Mouse (Mus musculus): ENCODE measurements around the gene Aplp2. TPM values are rescaled to one million over a fixed set of nuclear protein-coding genes. Genes with fewer than 3 reads are reported as not detected.

Aplp2 gene
- polyA plus RNA-seq, 1 experiment from 2014 or later, result 525 TPM

DNA sequence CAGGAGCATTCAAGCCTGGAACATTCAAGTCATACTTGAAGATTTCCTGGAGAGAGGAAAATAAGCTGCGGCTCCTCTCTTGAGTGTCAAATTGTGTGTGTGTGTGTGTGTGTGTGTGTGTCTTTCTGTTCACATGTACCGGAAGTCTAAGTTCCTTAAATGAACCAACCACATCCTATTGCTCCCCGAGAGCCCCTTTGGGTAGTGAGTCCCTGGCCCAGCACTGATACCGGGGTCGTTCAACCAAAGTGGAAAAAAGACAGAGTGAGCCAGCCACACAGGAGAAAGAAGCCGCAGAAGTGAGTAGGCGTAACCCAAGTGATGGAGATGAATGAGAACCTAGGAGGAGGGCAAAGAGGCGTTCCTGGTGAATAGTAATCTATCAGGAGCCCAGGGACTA lies 81.7 kb downstream of the Aplp2 start:
- 0 out of 2 replicates have a peak, but pooled peaks cover 3% of the 10 kb centered on the region for H3K4me1 ChIP-seq (ENCODE audit: insufficient read depth, low read depth, low read length)
- H3K9ac ChIP-seq (replicated peaks; ENCODE audit: low read depth), result no peak overlapping the region
- WGBS, result 30% methylated on average over 8 of the region's 8 CpGs
- no peak for ATAC-seq
- H3K4me3 ChIP-seq (ENCODE audit: low read depth, low read length), result peak overlapping the region; percentile 54
- H3K4me2 ChIP-seq (replicated peaks; ENCODE audit: low read depth, low read length), result peak overlapping the region; percentile 83
- no peak overlapping the region for H3K27ac ChIP-seq (ENCODE audit: low read length)
- no peaks in the 10 kb centered on the region for H3K36me3 ChIP-seq (ENCODE audit: insufficient read depth, low read length)
- DNase-seq (ENCODE audit: low spot score), result no peak
- peaks cover 9% of the 10 kb centered on the region; the same call in 1 of the 2 replicates for H3K27me3 ChIP-seq (replicated peaks; ENCODE audit: insufficient read depth, low read length)
- no peaks in the 10 kb centered on the region for H3K9me3 ChIP-seq (ENCODE audit: low read length)
- TF ChIP-seq CTCF (IDR thresholded peaks at IDR 0.05) (no peak), EP300 (IDR thresholded peaks at IDR 0.05) (no peak)

DNA sequence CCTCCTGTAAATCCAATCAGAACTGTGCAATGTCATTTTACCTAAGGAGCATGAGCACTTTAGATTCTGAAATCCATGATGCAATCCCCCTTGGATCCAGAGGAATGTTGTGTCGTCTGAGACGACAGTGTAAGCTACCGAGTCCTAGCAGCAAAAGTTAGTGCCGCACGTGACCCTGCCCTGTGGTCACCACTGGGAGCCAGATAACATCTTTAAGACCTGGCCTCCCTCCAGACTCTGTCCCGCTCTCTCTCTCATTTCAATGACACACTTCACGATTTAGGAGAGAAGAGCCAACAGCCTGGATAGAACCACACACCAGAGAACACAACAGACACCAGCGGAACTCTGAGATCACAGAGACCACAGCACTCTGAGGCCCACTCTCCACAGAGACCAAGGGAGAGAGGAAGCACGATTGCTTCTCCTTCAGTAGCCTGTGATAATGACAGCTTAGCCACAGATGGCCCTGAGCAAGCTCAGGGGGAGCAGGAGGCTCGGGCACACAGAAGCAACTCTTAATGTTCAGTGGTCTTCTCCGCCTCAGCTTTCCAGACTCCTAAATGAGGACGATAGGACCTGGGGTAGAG lies 83.6 kb downstream of the Aplp2 start:
- WGBS, result 48% methylated on average over 12 of the region's 12 CpGs
- Histone ChIP-seq H3K9me3 (ENCODE audit: low read length) (no peaks in the 10 kb centered on the region), H3K4me3 (ENCODE audit: low read depth, low read length) (no peak overlapping the region), H3K4me2 (replicated peaks; ENCODE audit: low read depth, low read length) (no peak overlapping the region), H3K4me1 (ENCODE audit: insufficient read depth, low read depth, low read length) (0 out of 2 replicates have a peak, but pooled peaks cover 3% of the 10 kb centered on the region), H3K36me3 (ENCODE audit: insufficient read depth, low read length) (no peaks in the 10 kb centered on the region), H3K27ac (ENCODE audit: low read length) (no peak overlapping the region), H3K27me3 (replicated peaks; ENCODE audit: insufficient read depth, low read length) (peaks cover 9% of the 10 kb centered on the region; the same call in 1 of the 2 replicates), H3K9ac (replicated peaks; ENCODE audit: low read depth) (no peak overlapping the region)
- DNase-seq (ENCODE audit: low spot score), result peak; percentile 64
- peak; percentile 51 for ATAC-seq
- TF ChIP-seq CTCF (IDR thresholded peaks at IDR 0.05) (no peak), EP300 (IDR thresholded peaks at IDR 0.05) (no peak)

DNA sequence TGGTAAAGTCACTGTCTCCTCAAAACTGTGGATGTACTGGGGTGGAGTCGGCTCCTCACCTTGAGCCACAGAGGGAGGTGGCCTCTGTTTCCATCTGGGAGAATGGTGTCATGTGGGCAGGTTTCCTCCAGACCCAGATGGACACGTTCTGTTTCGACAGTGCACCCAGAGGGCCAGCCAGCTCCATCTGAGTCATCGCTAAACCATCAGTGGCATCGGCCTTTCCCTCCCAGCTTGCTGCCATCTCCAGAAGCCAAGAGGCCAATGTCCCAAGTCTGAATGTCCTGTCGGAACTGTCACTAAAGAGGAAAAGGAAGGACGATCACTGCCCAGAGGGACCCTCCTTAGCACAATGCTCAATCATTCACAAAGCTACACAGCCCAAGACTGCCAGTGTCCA lies 85.5 kb downstream of the Aplp2 start:
- H3K27me3 ChIP-seq (replicated peaks; ENCODE audit: insufficient read depth, low read length), result no peaks in the 10 kb centered on the region
- H3K4me1 ChIP-seq (ENCODE audit: insufficient read depth, low read depth, low read length), result peaks cover 3% of the 10 kb centered on the region; the same call in 1 of the 2 replicates
- no peak overlapping the region for H3K9ac ChIP-seq (replicated peaks; ENCODE audit: low read depth)
- H3K36me3 ChIP-seq (ENCODE audit: insufficient read depth, low read length), result no peaks in the 10 kb centered on the region
- ATAC-seq, result no peak
- no peak overlapping the region for H3K27ac ChIP-seq (ENCODE audit: low read length)
- DNase-seq (ENCODE audit: low spot score), result no peak
- no peak overlapping the region for H3K4me2 ChIP-seq (replicated peaks; ENCODE audit: low read depth, low read length)
- no peak for TF ChIP-seq EP300 (IDR thresholded peaks at IDR 0.05)
- TF ChIP-seq CTCF (IDR thresholded peaks at IDR 0.05), result no peak
- 87% methylated on average over 7 of the region's 7 CpGs for WGBS
- H3K9me3 ChIP-seq (ENCODE audit: low read length), result no peaks in the 10 kb centered on the region
- no peak overlapping the region for H3K4me3 ChIP-seq (ENCODE audit: low read depth, low read length)

DNA sequence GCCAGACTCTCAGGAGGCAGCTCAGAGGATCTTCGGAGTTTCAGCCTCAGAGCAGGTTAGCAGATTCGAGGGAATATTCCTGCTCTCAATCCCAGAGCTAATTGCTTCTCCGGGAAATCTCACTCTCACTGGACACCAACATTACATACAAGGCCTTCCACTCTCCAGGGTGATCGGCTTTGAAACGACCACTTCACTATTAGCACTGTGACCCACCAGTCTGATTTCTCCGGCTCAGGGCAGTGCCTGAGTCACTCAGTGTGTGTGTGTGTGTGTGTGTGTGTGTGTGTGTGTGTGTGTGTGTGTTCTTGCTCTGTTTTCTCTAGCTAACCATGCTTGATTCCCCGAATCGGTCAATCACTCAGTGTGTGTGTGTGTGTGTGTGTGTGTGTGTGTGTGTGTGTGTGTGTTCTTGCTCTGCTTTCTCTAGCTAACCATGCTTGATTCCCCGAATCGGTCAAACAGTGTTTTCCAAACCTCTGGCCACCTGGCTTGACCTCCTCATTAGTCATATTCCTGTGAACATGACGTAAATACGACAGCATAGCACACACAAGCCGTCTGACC lies 89.1 kb downstream of the Aplp2 start:
- H3K27ac ChIP-seq (ENCODE audit: low read length), result no peak overlapping the region
- no peak overlapping the region for H3K4me2 ChIP-seq (replicated peaks; ENCODE audit: low read depth, low read length)
- no peak overlapping the region for H3K9ac ChIP-seq (replicated peaks; ENCODE audit: low read depth)
- TF ChIP-seq EP300 (IDR thresholded peaks at IDR 0.05) (no peak), CTCF (IDR thresholded peaks at IDR 0.05) (no peak)
- H3K36me3 ChIP-seq (ENCODE audit: insufficient read depth, low read length), result no peaks in the 10 kb centered on the region
- no peaks in the 10 kb centered on the region for H3K27me3 ChIP-seq (replicated peaks; ENCODE audit: insufficient read depth, low read length)
- peaks cover 3% of the 10 kb centered on the region; the same call in 1 of the 2 replicates for H3K4me1 ChIP-seq (ENCODE audit: insufficient read depth, low read depth, low read length)
- H3K9me3 ChIP-seq (ENCODE audit: low read length), result no peaks in the 10 kb centered on the region
- WGBS, result 53% methylated on average over 13 of the region's 13 CpGs
- no peak for DNase-seq (ENCODE audit: low spot score)
- no peak for ATAC-seq
- H3K4me3 ChIP-seq (ENCODE audit: low read depth, low read length), result no peak overlapping the region

DNA sequence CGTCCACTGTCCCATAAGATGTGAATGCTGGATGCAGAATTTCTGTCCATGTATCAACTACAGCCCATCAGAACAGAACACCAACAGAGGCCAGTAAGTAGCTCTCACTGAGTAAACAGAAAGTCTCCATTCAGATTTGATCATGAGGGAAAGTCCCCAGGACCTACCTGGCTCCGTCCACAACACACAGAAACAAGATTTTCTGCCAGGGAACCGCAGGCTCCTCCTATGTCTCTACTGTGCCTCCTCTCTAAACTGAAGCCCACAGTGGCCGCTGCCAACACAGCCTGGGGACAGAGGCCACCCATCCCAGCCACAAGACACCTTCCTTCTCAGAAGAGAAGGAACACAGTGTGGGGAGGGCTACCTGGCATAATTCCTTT lies 91.1 kb downstream of the Aplp2 start:
- H3K4me2 ChIP-seq (replicated peaks; ENCODE audit: low read depth, low read length), result 0 out of 2 replicates have a peak overlapping the region, but pooled peaks have one; percentile 17

DNA sequence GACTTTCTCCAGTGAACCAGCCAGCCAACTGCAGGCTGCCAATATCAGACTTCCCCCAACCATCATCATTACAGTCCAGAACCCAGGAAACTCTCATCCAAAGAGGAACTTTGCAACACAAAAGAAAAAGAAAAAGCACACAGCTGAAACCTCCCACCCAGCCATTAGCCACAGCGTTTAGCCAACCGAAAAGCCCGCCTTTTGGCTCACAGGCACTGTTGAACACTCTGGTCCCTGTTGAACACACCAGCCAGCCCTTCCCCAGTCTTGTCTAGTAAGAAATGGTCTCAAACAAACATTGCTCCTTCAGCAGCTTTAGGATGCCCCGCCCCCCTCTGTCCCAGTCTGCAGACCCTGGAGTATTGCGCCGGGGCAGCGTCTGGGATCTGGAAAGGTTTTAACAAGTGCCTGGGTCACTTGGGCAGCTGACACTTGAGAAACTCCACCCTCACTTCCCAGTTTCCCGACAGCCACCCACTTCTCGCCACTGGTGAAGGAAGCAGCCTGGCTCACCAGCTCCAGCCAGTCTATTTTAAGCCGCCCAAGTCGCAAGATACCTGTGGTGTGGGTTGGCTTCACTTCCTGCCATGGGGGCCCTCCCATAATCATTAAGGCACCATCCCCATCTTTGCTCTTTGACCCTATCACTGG lies 91.6 kb downstream of the Aplp2 start:
- Histone ChIP-seq H3K36me3 (ENCODE audit: insufficient read depth, low read length) (no peaks in the 10 kb centered on the region), H3K9ac (replicated peaks; ENCODE audit: low read depth) (no peak overlapping the region), H3K4me3 (ENCODE audit: low read depth, low read length) (no peak overlapping the region), H3K4me2 (replicated peaks; ENCODE audit: low read depth, low read length) (peak overlapping the region; percentile 17; the same call in 1 of the 2 replicates), H3K27me3 (replicated peaks; ENCODE audit: insufficient read depth, low read length) (no peaks in the 10 kb centered on the region), H3K9me3 (ENCODE audit: low read length) (no peaks in the 10 kb centered on the region), H3K4me1 (ENCODE audit: insufficient read depth, low read depth, low read length) (peaks cover 3% of the 10 kb centered on the region; the same call in 1 of the 2 replicates), H3K27ac (ENCODE audit: low read length) (peak overlapping the region; percentile 61)
- peak; percentile 83 for ATAC-seq
- peak; percentile 76 for DNase-seq (ENCODE audit: low spot score)
- TF ChIP-seq EP300 (IDR thresholded peaks at IDR 0.05), result peak; percentile 27; the same call in 1 of the 2 replicates
- TF ChIP-seq CTCF (IDR thresholded peaks at IDR 0.05), result no peak
- WGBS, result 26% methylated on average over 11 of the region's 11 CpGs

More for the DNA sequence above, 91.1 kb downstream of the Aplp2 start:
- no peak overlapping the region for H3K4me3 ChIP-seq (ENCODE audit: low read depth, low read length)
- no peaks in the 10 kb centered on the region for H3K27me3 ChIP-seq (replicated peaks; ENCODE audit: insufficient read depth, low read length)
- no peak overlapping the region for H3K9ac ChIP-seq (replicated peaks; ENCODE audit: low read depth)
- peaks cover 3% of the 10 kb centered on the region; the same call in 1 of the 2 replicates for H3K4me1 ChIP-seq (ENCODE audit: insufficient read depth, low read depth, low read length)
- no peak for TF ChIP-seq EP300 (IDR thresholded peaks at IDR 0.05)
- TF ChIP-seq CTCF (IDR thresholded peaks at IDR 0.05), result no peak
- no peaks in the 10 kb centered on the region for H3K36me3 ChIP-seq (ENCODE audit: insufficient read depth, low read length)
- peak overlapping the region; percentile 61 for H3K27ac ChIP-seq (ENCODE audit: low read length)
- DNase-seq (ENCODE audit: low spot score), result peak; percentile 68
- H3K9me3 ChIP-seq (ENCODE audit: low read length), result no peaks in the 10 kb centered on the region
- 55% methylated on average over 4 of the region's 4 CpGs for WGBS
- ATAC-seq, result peak; percentile 78

Measured in lung, postnatal 0 days (tissue).